Mouse (Mus musculus): ENCODE data around the gene Eif2b3.

- TF ChIP-seq CTCF (IDR thresholded peaks at IDR 0.05; ENCODE audit: low read depth, low read length) (no peak), POLR2A (IDR thresholded peaks at IDR 0.05; ENCODE audit: borderline replicate concordance, low read depth, low read length) (no peak)
Observed at GRCm38 (mm10) chr4:117005611-117006400, 13.4 kb upstream of the Eif2b3 start.
